Mouse (Mus musculus): ENCODE results near the gene Mroh8. TPM values are rescaled to one million over a fixed set of nuclear protein-coding genes. Genes with fewer than 3 reads are reported as not detected.
"Not testable (repeated sequence)": the region's sequence is repeated elsewhere in the genome, so short reads cannot be mapped to it uniquely, and the experiment has no call there.

Mroh8 gene
- total and polyA plus RNA-seq, 2 experiments from 2014 or later = 0.20 to 0.69 TPM

DNA sequence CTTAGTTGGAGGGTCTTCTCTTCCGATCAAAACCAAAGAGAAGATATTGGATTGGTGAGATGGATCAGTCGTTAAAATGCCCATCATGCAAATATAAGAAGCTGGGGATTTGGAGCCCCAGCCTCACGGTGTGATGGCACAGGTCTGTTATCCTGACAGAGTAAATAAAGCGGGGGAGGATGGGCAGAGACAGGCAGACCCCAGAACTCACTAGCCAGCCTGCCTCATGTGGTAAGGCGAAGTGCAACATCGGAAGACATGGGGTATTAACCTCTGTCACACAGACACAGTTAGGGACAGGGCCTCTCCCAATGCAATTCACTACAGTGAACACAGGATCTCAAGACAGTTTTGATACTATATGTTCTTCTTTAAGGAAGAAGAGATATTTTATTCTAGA, 108.7 kb downstream of the Mroh8 start:
- TF ChIP-seq EP300 (IDR thresholded peaks at IDR 0.05; ENCODE audit: low read depth) = no peak
- no peak for TF ChIP-seq CTCF (IDR thresholded peaks at IDR 0.05; ENCODE audit: low read depth)
- Histone ChIP-seq H3K4me1 (ENCODE audit: control insufficient read depth, insufficient read depth) (no peaks in the 10 kb centered on the region), H3K27me3 (ENCODE audit: control insufficient read depth, insufficient read depth, low read length) (no peaks in the 10 kb centered on the region), H3K4me3 (ENCODE audit: low read depth, low read length) (no peak overlapping the region), H3K36me3 (replicated peaks; ENCODE audit: control insufficient read depth, insufficient read depth, low read length) (peaks cover 53% of the 10 kb centered on the region), H3K27ac (ENCODE audit: low read depth) (no peak overlapping the region), H3K9ac (replicated peaks; ENCODE audit: low read depth, low read length) (no peak overlapping the region), H3K9me3 (replicated peaks; ENCODE audit: control insufficient read depth, low read length) (no peaks in the 10 kb centered on the region), H3K4me2 (ENCODE audit: low read depth, low read length) (no peak overlapping the region)
- ATAC-seq (ENCODE audit: insufficient read depth, low read depth) (no peak), DNase-seq (ENCODE audit: low spot score) (no peak)
- WGBS = 75% methylated on average over 6 of the region's 6 CpGs

DNA sequence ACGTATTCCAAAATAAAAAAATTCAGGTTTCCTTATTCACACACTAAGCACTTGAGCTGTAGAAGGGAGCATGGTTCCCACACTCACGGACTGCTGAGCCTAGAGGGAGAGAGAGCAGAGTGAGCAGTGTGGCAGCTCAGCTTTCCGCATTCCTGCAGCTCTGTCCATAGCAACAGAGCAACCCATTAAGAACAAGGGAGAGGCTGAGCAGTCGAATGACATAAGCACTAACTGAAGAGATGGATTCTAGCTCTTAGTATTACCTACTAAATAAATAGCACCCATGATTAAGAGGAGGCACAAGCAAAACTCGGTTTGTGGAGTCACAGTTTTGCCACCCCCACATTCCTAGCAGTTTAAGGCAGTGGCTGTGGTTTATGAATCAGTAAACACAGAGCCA, 109.2 kb downstream of the Mroh8 start:
- Histone ChIP-seq H3K27me3 (ENCODE audit: control insufficient read depth, insufficient read depth, low read length) (no peaks in the 10 kb centered on the region), H3K9ac (replicated peaks; ENCODE audit: low read depth, low read length) (no peak overlapping the region), H3K4me1 (ENCODE audit: control insufficient read depth, insufficient read depth) (no peaks in the 10 kb centered on the region), H3K36me3 (replicated peaks; ENCODE audit: control insufficient read depth, insufficient read depth, low read length) (peaks cover 49% of the 10 kb centered on the region), H3K4me2 (ENCODE audit: low read depth, low read length) (no peak overlapping the region), H3K27ac (ENCODE audit: low read depth) (no peak overlapping the region), H3K4me3 (ENCODE audit: low read depth, low read length) (no peak overlapping the region), H3K9me3 (replicated peaks; ENCODE audit: control insufficient read depth, low read length) (no peaks in the 10 kb centered on the region)
- ATAC-seq (ENCODE audit: insufficient read depth, low read depth) = no peak
- DNase-seq (ENCODE audit: low spot score) = peak; percentile 9
- 19% methylated on average over 5 of the region's 5 CpGs for WGBS
- TF ChIP-seq EP300 (IDR thresholded peaks at IDR 0.05; ENCODE audit: low read depth) (no peak), CTCF (IDR thresholded peaks at IDR 0.05; ENCODE audit: low read depth) (no peak)

- Histone ChIP-seq H3K9me3 (replicated peaks; ENCODE audit: control insufficient read depth, low read length) (no peaks in the 10 kb centered on the region), H3K9ac (replicated peaks; ENCODE audit: low read depth, low read length) (no peak overlapping the region), H3K4me3 (ENCODE audit: low read depth, low read length) (no peak overlapping the region), H3K4me2 (ENCODE audit: low read depth, low read length) (no peak overlapping the region), H3K27ac (ENCODE audit: low read depth) (no peak overlapping the region), H3K4me1 (ENCODE audit: control insufficient read depth, insufficient read depth) (no peaks in the 10 kb centered on the region), H3K27me3 (ENCODE audit: control insufficient read depth, insufficient read depth, low read length) (no peaks in the 10 kb centered on the region), H3K36me3 (replicated peaks; ENCODE audit: control insufficient read depth, insufficient read depth, low read length) (peaks cover 33% of the 10 kb centered on the region; the same call in 1 of the 2 replicates)
- no peak for ATAC-seq (ENCODE audit: insufficient read depth, low read depth)
- TF ChIP-seq EP300 (IDR thresholded peaks at IDR 0.05; ENCODE audit: low read depth) (no peak), CTCF (IDR thresholded peaks at IDR 0.05; ENCODE audit: low read depth) (no peak)
- no peak for DNase-seq (ENCODE audit: low spot score)
- 94% methylated on average over 12 of the region's 12 CpGs for WGBS
Measured at GRCm38 (mm10) chr2:157166371-157167080, 112.8 kb downstream of the Mroh8 start.

DNA sequence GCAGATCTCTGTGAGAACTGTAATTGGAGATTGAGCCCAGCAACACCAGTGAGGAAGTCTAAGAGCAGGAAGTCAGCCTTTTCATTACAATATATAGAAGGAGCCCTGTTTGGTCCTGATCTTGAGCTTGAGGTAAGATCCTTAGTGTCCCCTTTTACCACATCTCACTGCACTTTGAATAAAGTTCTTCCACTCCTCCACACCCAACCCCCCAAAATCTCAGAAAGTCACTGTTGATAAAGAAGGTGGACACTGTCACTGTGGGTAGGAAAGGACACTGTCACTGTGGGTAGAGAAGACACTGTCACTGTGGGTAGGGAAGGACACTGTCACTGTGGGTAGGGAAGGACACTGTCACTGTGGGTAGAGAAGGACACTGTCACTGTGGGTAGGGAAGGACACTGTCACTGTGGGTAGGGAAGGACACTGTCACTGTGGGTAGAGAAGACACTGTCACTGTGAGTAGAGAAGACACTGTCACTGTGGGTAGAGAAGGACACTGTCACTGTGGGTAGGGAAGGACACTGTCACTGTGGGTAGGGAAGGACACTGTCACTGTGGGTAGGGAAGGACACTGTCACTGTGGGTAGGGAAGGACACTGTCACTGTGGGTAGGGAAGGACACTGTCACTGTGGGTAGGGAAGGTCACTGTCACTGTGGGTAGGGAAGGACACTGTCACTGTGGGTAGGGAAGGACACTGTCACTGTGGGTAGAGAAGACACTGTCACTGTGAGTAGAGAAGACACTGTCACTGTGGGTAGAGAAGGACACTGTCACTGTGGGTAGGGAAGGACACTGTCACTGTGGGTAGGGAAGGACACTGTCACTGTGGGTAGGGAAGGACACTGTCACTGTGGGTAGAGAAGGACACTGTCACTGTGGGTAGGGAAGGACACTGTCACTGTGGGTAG, 113.8 kb downstream of the Mroh8 start:
- H3K4me1 ChIP-seq (ENCODE audit: control insufficient read depth, insufficient read depth); H3K27ac ChIP-seq (ENCODE audit: low read depth); H3K9ac ChIP-seq (replicated peaks; ENCODE audit: low read depth, low read length); DNase-seq (ENCODE audit: low spot score); H3K9me3 ChIP-seq (replicated peaks; ENCODE audit: control insufficient read depth, low read length); H3K27me3 ChIP-seq (ENCODE audit: control insufficient read depth, insufficient read depth, low read length); H3K4me3 ChIP-seq (ENCODE audit: low read depth, low read length); H3K4me2 ChIP-seq (ENCODE audit: low read depth, low read length); ATAC-seq (ENCODE audit: insufficient read depth, low read depth): not testable (repeated sequence)
- H3K36me3 ChIP-seq (replicated peaks; ENCODE audit: control insufficient read depth, insufficient read depth, low read length) = peaks cover 38% of the 10 kb centered on the region

GRCm38 (mm10) chr2:157164101-157164500, 115.2 kb downstream of the Mroh8 start:
- no peaks in the 10 kb centered on the region for H3K9me3 ChIP-seq (replicated peaks; ENCODE audit: control insufficient read depth, low read length)
- TF ChIP-seq CTCF (IDR thresholded peaks at IDR 0.05; ENCODE audit: low read depth) (no peak), EP300 (IDR thresholded peaks at IDR 0.05; ENCODE audit: low read depth) (no peak)
- ATAC-seq (ENCODE audit: insufficient read depth, low read depth) (no peak), DNase-seq (ENCODE audit: low spot score) (no peak)
- H3K4me2 ChIP-seq (ENCODE audit: low read depth, low read length) = no peak overlapping the region
- no peaks in the 10 kb centered on the region for H3K27me3 ChIP-seq (ENCODE audit: control insufficient read depth, insufficient read depth, low read length)
- no peak overlapping the region for H3K4me3 ChIP-seq (ENCODE audit: low read depth, low read length)
- H3K9ac ChIP-seq (replicated peaks; ENCODE audit: low read depth, low read length) = no peak overlapping the region
- H3K27ac ChIP-seq (ENCODE audit: low read depth) = no peak overlapping the region
- H3K4me1 ChIP-seq (ENCODE audit: control insufficient read depth, insufficient read depth) = no peaks in the 10 kb centered on the region
- peaks cover 46% of the 10 kb centered on the region for H3K36me3 ChIP-seq (replicated peaks; ENCODE audit: control insufficient read depth, insufficient read depth, low read length)
- 90% methylated on average over 2 of the region's 2 CpGs for WGBS

Other genes with a start within 250 kb of the Mroh8 start
- gene Soga1, start 200.3 kb downstream of the Mroh8 start, total RNA-seq (2014; rRNA removed; ENCODE audit: low replicate concordance) = 21.0 and 48.5 TPM in 2 replicates
- 1.0 and 1.1 TPM in 2 replicates for gene Soga1, start 200.3 kb downstream of the Mroh8 start, polyA plus RNA-seq (2015; fragmentation: Nextera tagmentation; extraction: Ambion mirVana)
- gene Tldc2, start 192.5 kb downstream of the Mroh8 start, total RNA-seq (2014; rRNA removed; ENCODE audit: low replicate concordance) = not detected in 2 replicates
- gene Tldc2, start 192.5 kb downstream of the Mroh8 start, polyA plus RNA-seq (2015; fragmentation: Nextera tagmentation; extraction: Ambion mirVana) = not detected in 2 replicates
- gene Samhd1, start 144.3 kb downstream of the Mroh8 start, total RNA-seq (2014; rRNA removed; ENCODE audit: low replicate concordance) = 9.0 and 22.6 TPM in 2 replicates
- 12.1 and 13.0 TPM in 2 replicates for gene Samhd1, start 144.3 kb downstream of the Mroh8 start, polyA plus RNA-seq (2015; fragmentation: Nextera tagmentation; extraction: Ambion mirVana)
- 18.5 and 21.8 TPM in 2 replicates for gene Rbl1, start 75.0 kb downstream of the Mroh8 start, total RNA-seq (2014; rRNA removed; ENCODE audit: low replicate concordance)
- 6.0 and 6.9 TPM in 2 replicates for gene Rbl1, start 75.0 kb downstream of the Mroh8 start, polyA plus RNA-seq (2015; fragmentation: Nextera tagmentation; extraction: Ambion mirVana)
- gene Rpn2, start 532 bp downstream of the Mroh8 start, total RNA-seq (2014; rRNA removed; ENCODE audit: low replicate concordance) = 147 and 172 TPM in 2 replicates
- 78.8 and 81.1 TPM in 2 replicates for gene Rpn2, start 532 bp downstream of the Mroh8 start, polyA plus RNA-seq (2015; fragmentation: Nextera tagmentation; extraction: Ambion mirVana)
- gene Ghrh, start 68.0 kb upstream of the Mroh8 start, total RNA-seq (2014; rRNA removed; ENCODE audit: low replicate concordance) = not detected in 2 replicates
- not detected in 2 replicates for gene Ghrh, start 68.0 kb upstream of the Mroh8 start, polyA plus RNA-seq (2015; fragmentation: Nextera tagmentation; extraction: Ambion mirVana)
- 23.6 and 29.6 TPM in 2 replicates for gene Manbal, start 88.0 kb upstream of the Mroh8 start, total RNA-seq (2014; rRNA removed; ENCODE audit: low replicate concordance)
- gene Manbal, start 88.0 kb upstream of the Mroh8 start, polyA plus RNA-seq (2015; fragmentation: Nextera tagmentation; extraction: Ambion mirVana) = 51.1 and 55.5 TPM in 2 replicates
- 14.2 and 15.5 TPM in 2 replicates for gene Src, start 138.9 kb upstream of the Mroh8 start, total RNA-seq (2014; rRNA removed; ENCODE audit: low replicate concordance)
- 2.5 and 2.9 TPM in 2 replicates for gene Src, start 138.9 kb upstream of the Mroh8 start, polyA plus RNA-seq (2015; fragmentation: Nextera tagmentation; extraction: Ambion mirVana)